Mouse (Mus musculus): ENCODE results near the gene Cdk12. TPM values are rescaled to one million over a fixed set of nuclear protein-coding genes. Genes with fewer than 3 reads are reported as not detected.

The Cdk12 gene
- polyA plus RNA-seq, 1 experiment from 2014 or later = 17.4 TPM

- Histone ChIP-seq H3K4me2 (replicated peaks; ENCODE audit: low read depth, low read length) (0 out of 2 replicates have a peak overlapping the region, but pooled peaks have one; percentile 2), H3K9me3 (ENCODE audit: control insufficient read depth, low read depth, low read length) (no peaks in the 10 kb centered on the region), H3K27ac (ENCODE audit: low read length) (no peak overlapping the region), H3K36me3 (ENCODE audit: control insufficient read depth, insufficient read depth, low read length) (no peaks in the 10 kb centered on the region), H3K27me3 (ENCODE audit: control insufficient read depth, insufficient read depth, low read length) (peaks cover 35% of the 10 kb centered on the region), H3K9ac (replicated peaks; ENCODE audit: low read depth, low read length) (no peak overlapping the region), H3K4me1 (ENCODE audit: control insufficient read depth, insufficient read depth, low read length) (no peaks in the 10 kb centered on the region), H3K4me3 (ENCODE audit: low read depth, low read length) (no peak overlapping the region)
- 3% methylated on average over 26 of the region's 26 CpGs for WGBS
- 0 out of 2 replicates have a peak, but pooled peaks have one; percentile 2 for ATAC-seq (ENCODE audit: insufficient number of reproducible peaks, insufficient read depth, low FRiP score, low read depth)
Measured at GRCm38 (mm10) chr11:98313790-98314323, 111.0 kb downstream of the Cdk12 start.

- Histone ChIP-seq H3K4me2 (replicated peaks; ENCODE audit: low read depth, low read length) (no peak overlapping the region), H3K4me3 (ENCODE audit: low read depth, low read length) (no peak overlapping the region), H3K9ac (replicated peaks; ENCODE audit: low read depth, low read length) (no peak overlapping the region), H3K9me3 (ENCODE audit: control insufficient read depth, low read depth, low read length) (no peaks in the 10 kb centered on the region), H3K36me3 (ENCODE audit: control insufficient read depth, insufficient read depth, low read length) (no peaks in the 10 kb centered on the region), H3K27ac (ENCODE audit: low read length) (no peak overlapping the region), H3K4me1 (ENCODE audit: control insufficient read depth, insufficient read depth, low read length) (no peaks in the 10 kb centered on the region), H3K27me3 (ENCODE audit: control insufficient read depth, insufficient read depth, low read length) (peaks cover 63% of the 10 kb centered on the region)
- no peak for ATAC-seq (ENCODE audit: insufficient number of reproducible peaks, insufficient read depth, low FRiP score, low read depth)
- 8% methylated on average over 7 of the region's 7 CpGs for WGBS
Measured at GRCm38 (mm10) chr11:98317479-98317878, 114.6 kb downstream of the Cdk12 start.

DNA sequence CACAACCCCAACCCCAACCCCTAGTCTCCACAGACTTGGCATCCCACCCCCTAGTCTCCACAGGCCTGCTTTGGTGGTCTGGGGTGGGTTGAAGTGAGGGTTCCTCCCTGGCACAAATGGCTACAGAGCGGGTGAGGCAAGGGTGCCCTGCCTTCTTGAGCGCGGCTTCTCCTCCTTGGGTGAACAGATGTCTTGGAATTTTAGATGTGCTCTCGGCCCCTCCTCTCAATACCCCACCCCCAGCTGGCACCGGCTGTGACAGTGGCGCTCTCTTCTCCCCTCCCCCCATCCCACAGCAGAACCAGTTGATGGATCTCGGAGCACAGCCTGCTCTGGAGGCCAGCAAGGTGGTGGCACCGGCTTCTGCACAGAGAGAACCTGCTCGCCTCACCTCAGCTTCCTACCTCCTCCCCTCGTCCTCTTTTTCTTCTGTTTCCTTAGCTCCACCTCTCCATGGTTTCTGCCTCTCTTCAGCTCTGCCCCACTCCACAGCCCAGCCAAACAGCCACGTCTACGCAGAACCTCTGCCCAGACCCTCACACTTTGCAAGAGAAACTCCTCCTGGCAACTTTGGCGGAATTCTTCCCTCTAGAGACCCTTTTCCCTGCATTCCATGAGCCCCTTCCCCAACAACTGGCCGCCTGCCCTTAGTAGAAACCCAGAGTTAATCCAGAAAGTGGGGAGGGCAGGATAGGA lies 115.7 kb downstream of the Cdk12 start:
- no peak for ATAC-seq (ENCODE audit: insufficient number of reproducible peaks, insufficient read depth, low FRiP score, low read depth)
- no peak overlapping the region for H3K4me2 ChIP-seq (replicated peaks; ENCODE audit: low read depth, low read length)
- peaks cover 69% of the 10 kb centered on the region for H3K27me3 ChIP-seq (ENCODE audit: control insufficient read depth, insufficient read depth, low read length)
- H3K27ac ChIP-seq (ENCODE audit: low read length) = no peak overlapping the region
- no peak overlapping the region for H3K4me3 ChIP-seq (ENCODE audit: low read depth, low read length)
- no peaks in the 10 kb centered on the region for H3K4me1 ChIP-seq (ENCODE audit: control insufficient read depth, insufficient read depth, low read length)
- no peak overlapping the region for H3K9ac ChIP-seq (replicated peaks; ENCODE audit: low read depth, low read length)
- no peaks in the 10 kb centered on the region for H3K9me3 ChIP-seq (ENCODE audit: control insufficient read depth, low read depth, low read length)
- WGBS = 2% methylated on average over 14 of the region's 14 CpGs
- H3K36me3 ChIP-seq (ENCODE audit: control insufficient read depth, insufficient read depth, low read length) = no peaks in the 10 kb centered on the region

- no peak overlapping the region for H3K27ac ChIP-seq (ENCODE audit: low read length)
- WGBS = 6% methylated on average over 15 of the region's 15 CpGs
- H3K4me3 ChIP-seq (ENCODE audit: low read depth, low read length) = no peak overlapping the region
- no peaks in the 10 kb centered on the region for H3K4me1 ChIP-seq (ENCODE audit: control insufficient read depth, insufficient read depth, low read length)
- H3K4me2 ChIP-seq (replicated peaks; ENCODE audit: low read depth, low read length) = no peak overlapping the region
- no peaks in the 10 kb centered on the region for H3K36me3 ChIP-seq (ENCODE audit: control insufficient read depth, insufficient read depth, low read length)
- no peaks in the 10 kb centered on the region for H3K9me3 ChIP-seq (ENCODE audit: control insufficient read depth, low read depth, low read length)
- peaks cover 71% of the 10 kb centered on the region for H3K27me3 ChIP-seq (ENCODE audit: control insufficient read depth, insufficient read depth, low read length)
- ATAC-seq (ENCODE audit: insufficient number of reproducible peaks, insufficient read depth, low FRiP score, low read depth) = no peak
- no peak overlapping the region for H3K9ac ChIP-seq (replicated peaks; ENCODE audit: low read depth, low read length)
Measured at GRCm38 (mm10) chr11:98319120-98319519, 116.3 kb downstream of the Cdk12 start.

DNA sequence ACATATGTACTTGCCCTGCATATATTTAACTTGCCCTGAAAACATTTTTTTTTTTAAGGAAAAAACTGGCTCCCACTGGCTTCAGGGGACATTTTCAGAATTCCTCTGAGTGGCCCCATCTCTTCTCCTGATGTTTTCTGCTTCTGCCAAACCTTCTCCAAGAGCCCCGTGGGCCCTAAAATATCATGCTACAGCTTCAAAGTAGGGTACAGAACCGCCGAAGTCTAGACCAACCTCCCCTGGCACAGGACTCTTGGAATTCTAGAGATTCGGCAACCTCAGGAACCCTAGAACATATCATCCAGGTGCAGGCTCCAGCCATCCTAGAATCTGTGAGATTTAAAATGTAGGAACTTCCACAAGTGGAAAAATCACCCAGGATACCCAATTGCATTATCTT lies 116.7 kb downstream of the Cdk12 start:
- no peaks in the 10 kb centered on the region for H3K4me1 ChIP-seq (ENCODE audit: control insufficient read depth, insufficient read depth, low read length)
- no peak overlapping the region for H3K4me2 ChIP-seq (replicated peaks; ENCODE audit: low read depth, low read length)
- no peak overlapping the region for H3K4me3 ChIP-seq (ENCODE audit: low read depth, low read length)
- H3K27me3 ChIP-seq (ENCODE audit: control insufficient read depth, insufficient read depth, low read length) = peaks cover 75% of the 10 kb centered on the region
- H3K36me3 ChIP-seq (ENCODE audit: control insufficient read depth, insufficient read depth, low read length) = no peaks in the 10 kb centered on the region
- no peak overlapping the region for H3K9ac ChIP-seq (replicated peaks; ENCODE audit: low read depth, low read length)
- H3K27ac ChIP-seq (ENCODE audit: low read length) = no peak overlapping the region
- H3K9me3 ChIP-seq (ENCODE audit: control insufficient read depth, low read depth, low read length) = no peaks in the 10 kb centered on the region
- no peak for ATAC-seq (ENCODE audit: insufficient number of reproducible peaks, insufficient read depth, low FRiP score, low read depth)
- WGBS = 21% methylated on average over 4 of the region's 4 CpGs

DNA sequence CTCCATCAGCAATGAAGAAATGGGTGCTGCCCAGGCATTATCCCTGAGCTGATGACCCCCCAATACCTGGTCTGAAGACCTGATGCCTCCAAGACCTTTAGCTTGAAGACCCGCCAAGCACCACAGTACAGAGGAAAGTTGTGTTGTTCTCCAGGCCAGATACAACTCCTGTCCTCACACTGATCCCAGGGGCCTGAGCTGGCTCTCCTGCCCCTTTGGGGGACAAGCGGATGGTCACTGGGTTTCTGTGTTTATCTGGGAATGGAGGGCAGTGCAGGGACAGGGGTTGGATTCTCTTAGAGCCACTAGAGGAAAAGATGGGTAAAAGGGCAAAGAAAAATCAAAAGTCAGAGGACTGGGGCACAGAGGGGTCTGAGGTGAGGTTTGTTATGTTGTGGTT lies 117.1 kb downstream of the Cdk12 start:
- Histone ChIP-seq H3K4me3 (ENCODE audit: low read depth, low read length) (no peak overlapping the region), H3K4me2 (replicated peaks; ENCODE audit: low read depth, low read length) (no peak overlapping the region), H3K4me1 (ENCODE audit: control insufficient read depth, insufficient read depth, low read length) (no peaks in the 10 kb centered on the region), H3K27ac (ENCODE audit: low read length) (no peak overlapping the region), H3K9me3 (ENCODE audit: control insufficient read depth, low read depth, low read length) (no peaks in the 10 kb centered on the region), H3K9ac (replicated peaks; ENCODE audit: low read depth, low read length) (no peak overlapping the region), H3K36me3 (ENCODE audit: control insufficient read depth, insufficient read depth, low read length) (no peaks in the 10 kb centered on the region), H3K27me3 (ENCODE audit: control insufficient read depth, insufficient read depth, low read length) (peaks cover 79% of the 10 kb centered on the region)
- no peak for ATAC-seq (ENCODE audit: insufficient number of reproducible peaks, insufficient read depth, low FRiP score, low read depth)
- WGBS = 19% methylated on average over 2 of the region's 2 CpGs

- Histone ChIP-seq H3K4me1 (ENCODE audit: control insufficient read depth, insufficient read depth, low read length) (no peaks in the 10 kb centered on the region), H3K4me3 (ENCODE audit: low read depth, low read length) (no peak overlapping the region), H3K9me3 (ENCODE audit: control insufficient read depth, low read depth, low read length) (no peaks in the 10 kb centered on the region), H3K27me3 (ENCODE audit: control insufficient read depth, insufficient read depth, low read length) (peaks cover 83% of the 10 kb centered on the region), H3K9ac (replicated peaks; ENCODE audit: low read depth, low read length) (no peak overlapping the region), H3K36me3 (ENCODE audit: control insufficient read depth, insufficient read depth, low read length) (no peaks in the 10 kb centered on the region), H3K27ac (ENCODE audit: low read length) (no peak overlapping the region), H3K4me2 (replicated peaks; ENCODE audit: low read depth, low read length) (no peak overlapping the region)
- 13% methylated on average over 12 of the region's 12 CpGs for WGBS
- no peak for ATAC-seq (ENCODE audit: insufficient number of reproducible peaks, insufficient read depth, low FRiP score, low read depth)
Measured at GRCm38 (mm10) chr11:98320381-98320780, 117.5 kb downstream of the Cdk12 start.

- Histone ChIP-seq H3K36me3 (ENCODE audit: control insufficient read depth, insufficient read depth, low read length) (no peaks in the 10 kb centered on the region), H3K9ac (replicated peaks; ENCODE audit: low read depth, low read length) (no peak overlapping the region), H3K27ac (ENCODE audit: low read length) (no peak overlapping the region), H3K4me3 (ENCODE audit: low read depth, low read length) (no peak overlapping the region), H3K27me3 (ENCODE audit: control insufficient read depth, insufficient read depth, low read length) (peaks cover 83% of the 10 kb centered on the region), H3K4me2 (replicated peaks; ENCODE audit: low read depth, low read length) (no peak overlapping the region), H3K4me1 (ENCODE audit: control insufficient read depth, insufficient read depth, low read length) (no peaks in the 10 kb centered on the region), H3K9me3 (ENCODE audit: control insufficient read depth, low read depth, low read length) (no peaks in the 10 kb centered on the region)
- WGBS = 2% methylated on average over 30 of the region's 30 CpGs
- ATAC-seq (ENCODE audit: insufficient number of reproducible peaks, insufficient read depth, low FRiP score, low read depth) = no peak
Measured at GRCm38 (mm10) chr11:98320806-98321676, 118.2 kb downstream of the Cdk12 start.
